Mouse (Mus musculus) heart, adult 2 months (tissue): ENCODE measurements at regions not wholly inside any gene's neighbourhood (a gene's known extent, or its start where the extent isn't known, plus 50 kb on each side); places are given as distances from the start of the nearest gene placed in this dataset.

ENCODE experiments used
- CTCF ChIP-seq: fragments of 200-600 bp; IDR thresholded peaks from 2 replicates; pipeline ENCODE4 v1.8.1; 2022; ENCODE audit warnings: antibody characterized with exemption, mild to moderate bottlenecking, moderate library complexity
- POLR2A ChIP-seq: fragments of 200-500 bp; IDR thresholded peaks from 2 replicates; pipeline ENCODE4 v1.6.1; 2011; ENCODE audit warnings: mild to moderate bottlenecking, low read depth, low read length, control low read depth; ENCODE audit not compliant: insufficient read depth

GRCm38 (mm10) chr13:83726346-83726975 lies 222.6 kb downstream of the Mef2c start:
- TF ChIP-seq CTCF, result no peak
- no peak for TF ChIP-seq POLR2A
